Mouse (Mus musculus) layer of hippocampus, adult 9-11 months (tissue): ENCODE measurements around the gene Cbwd1.
"Not testable (repeated sequence)": the region's sequence is repeated elsewhere in the genome, so short reads cannot be mapped to it uniquely, and the experiment has no call there.

Source experiments
- DNase-seq: peaks from one replicate; pipeline ENCODE4 v3.0.0; 2022

Cbwd1 gene

DNA sequence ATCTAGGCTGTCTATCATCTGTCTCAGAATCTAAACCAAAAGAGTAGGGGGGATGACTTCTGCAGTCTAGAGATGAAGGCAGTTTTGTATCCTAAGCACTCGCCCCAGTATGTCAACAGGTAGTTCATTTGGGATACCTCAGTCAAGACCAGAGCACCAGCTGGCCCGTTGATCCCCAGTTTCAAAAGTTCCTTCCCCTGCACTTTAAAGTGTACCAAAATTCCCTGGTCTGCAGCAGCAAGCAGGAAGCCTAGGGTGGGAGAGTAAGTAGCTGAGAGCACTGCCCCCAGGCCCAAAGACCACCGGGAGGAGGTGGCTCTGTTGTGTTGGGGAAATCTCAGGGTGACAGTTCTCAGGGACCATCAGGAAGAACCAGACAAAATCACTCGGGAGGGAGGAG lies 64.9 kb downstream of the Cbwd1 start:
- DNase-seq, result no peak

- DNase-seq, result no peak
Observed at GRCm38 (mm10) chr19:24886888-24887287, 74.5 kb downstream of the Cbwd1 start.

DNA sequence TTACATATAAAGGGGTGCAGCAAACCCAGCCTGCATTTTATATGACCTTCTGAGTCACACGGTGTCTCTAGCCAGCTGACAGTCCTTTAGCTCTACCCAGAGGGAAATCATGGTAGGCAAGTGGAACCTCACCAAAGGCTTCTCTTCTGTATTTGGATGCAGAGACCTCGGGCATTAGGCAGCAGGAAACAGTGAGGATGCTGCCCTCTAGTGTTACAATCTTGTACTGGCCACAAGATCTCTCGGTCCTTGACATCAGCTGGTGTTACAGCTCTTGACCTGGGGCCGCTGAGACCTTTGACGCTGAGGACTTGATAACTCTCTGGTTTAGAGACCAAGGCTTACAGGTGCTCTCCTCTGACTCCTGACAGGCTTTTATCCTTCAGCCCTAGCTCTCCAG lies 75.9 kb downstream of the Cbwd1 start:
- peak; percentile 32 for DNase-seq

DNA sequence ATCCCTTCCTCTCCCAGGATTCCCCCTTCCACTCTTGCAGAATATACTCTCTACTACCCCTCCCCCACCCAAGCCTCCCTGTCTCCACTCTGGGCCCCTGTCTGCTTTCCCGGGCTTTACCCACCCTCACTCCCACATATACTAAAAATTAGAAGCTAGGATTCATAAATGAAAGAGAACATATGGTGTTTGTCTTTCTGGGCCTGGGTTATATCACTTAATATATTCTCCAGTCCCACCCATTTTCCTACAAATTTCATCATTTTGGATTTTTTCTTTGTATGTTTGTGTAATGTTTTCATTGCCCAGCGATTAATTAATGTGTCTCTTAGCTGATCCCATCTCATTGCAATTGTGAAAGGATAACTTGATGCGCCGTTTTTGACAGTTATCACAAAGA lies 80.2 kb downstream of the Cbwd1 start:
- DNase-seq, result no peak

GRCm38 (mm10) chr19:24875129-24875870 lies 86.1 kb downstream of the Cbwd1 start, which contains the start of gene Gm10053:
Gene Gm10053 (plus strand): TSS chr19:24875686.
- not testable (repeated sequence) for DNase-seq

DNA sequence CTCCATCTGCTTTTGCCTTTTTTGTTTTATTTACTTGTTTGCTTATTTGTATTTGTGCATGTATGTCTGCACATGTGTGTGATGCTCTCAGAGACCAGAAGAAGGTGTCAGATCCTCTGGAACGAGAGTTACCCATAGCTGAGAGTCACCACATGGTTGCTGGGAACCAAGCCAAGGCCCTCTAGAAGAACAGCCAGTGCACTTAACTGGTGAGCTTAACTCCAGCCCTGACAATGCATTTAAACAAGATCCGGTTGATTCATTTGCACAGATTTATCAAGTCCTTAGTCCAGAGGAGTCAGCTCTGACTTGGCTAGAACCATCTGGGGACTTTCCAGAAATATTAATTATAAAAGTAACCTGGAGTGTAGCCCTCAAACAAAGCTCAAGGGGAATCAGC lies 87.5 kb downstream of the Cbwd1 start:
- peak; percentile 31 for DNase-seq

GRCm38 (mm10) chr19:24871037-24871635 lies 90.3 kb downstream of the Cbwd1 start:
- DNase-seq, result peak; percentile 54
